Mouse (Mus musculus): ENCODE measurements at regions not wholly inside any gene's neighbourhood (a gene's known extent, or its start where the extent isn't known, plus 50 kb on each side); places are given as distances from the start of the nearest gene placed in this dataset.

GRCm38 (mm10) chr14:104410730-104411129, 57.1 kb downstream of the Pou4f1 start:
- TF ChIP-seq CTCF (IDR thresholded peaks at IDR 0.05; ENCODE audit: extremely low read depth, insufficient read depth, low read length) (no peak), POLR2A (IDR thresholded peaks at IDR 0.05; ENCODE audit: extremely low read depth, insufficient read depth, low read length) (no peak)
